10 mouse cellular contexts compared by ENCODE assay signal in genomic region chr6:48538841-48539737, GRCm38 (mm10). TPM values are rescaled to one million over a fixed set of nuclear protein-coding genes. Genes with fewer than 3 reads are reported as not detected.
DNase-seq lines count a peak whose midpoint lies in the region; ATAC-seq lines count a peak whose summit lies in the region.
"Had no signal": no experiment of that assay in that cellular context is flagged by ENCODE, and none has a peak within 500 bp of the region (broad histone marks: within the 10 kb centered on the region; RNA-seq: fewer than 3 reads in every experiment).

No protein-coding gene starts in this region.

- peak; percentile 62 for ATAC-seq in CD4-positive, CD25-positive, alpha-beta regulatory T cell, adult 4 months
- peak; percentile 67; the same call in 1 of the 2 replicates for ATAC-seq in common myeloid progenitor, adult 5-6 weeks (replicated peaks; ENCODE audit: low read depth, poor library complexity, severe bottlenecking)

- peak; percentile 73 for DNase-seq in T-cell, adult 2 months (ENCODE audit: low spot score)
- DNase-seq in gastrocnemius, postnatal 10 days = peak; percentile 77
- peak; percentile 84 to 88 for DNase-seq in kidney, postnatal 36 days
- DNase-seq in lung, postnatal 10 days = peak; percentile 90
- DNase-seq in retina, postnatal 1 day = peak; percentile 87
- DNase-seq in urinary bladder, postnatal 14 days (ENCODE audit: low spot score) = peak; percentile 83

RNA-seq across cellular contexts. Expression of gene Atp6v0e2, which starts 1.7 kb away (rescaled TPM):
- not detected for polyA plus RNA-seq in CD4-positive, CD25-positive, alpha-beta regulatory T cell, adult 4 months (2017; shearing (Covaris generic))
- total RNA-seq in common myeloid progenitor, adult 5-6 weeks (2017) = 2.1 TPM in 1 of 2 replicates, not detected in the other
- 10 to 100 TPM; 42.3 to 47.3 TPM for total RNA-seq in gastrocnemius, postnatal 10 days (2021)

RNA-seq across cellular contexts. Expression of gene Lrrc61, which starts 15.5 kb away (rescaled TPM):
- polyA plus RNA-seq in CD4-positive, CD25-positive, alpha-beta regulatory T cell, adult 4 months (2017; shearing (Covaris generic)) = 10 to 100 TPM; 33.3 to 54.7 TPM
- total RNA-seq in common myeloid progenitor, adult 5-6 weeks (2017) = 4.9 and 5.6 TPM in 2 replicates
- total RNA-seq in gastrocnemius, postnatal 10 days (2021) = 10 to 100 TPM; 11.9 to 14.1 TPM

RNA-seq across cellular contexts. Expression of gene Rarres2, which starts 33.5 kb away (rescaled TPM):
- under 1 TPM in 1 of 2 experiments, not detected in 1; 0.55 TPM for polyA plus RNA-seq in CD4-positive, CD25-positive, alpha-beta regulatory T cell, adult 4 months (2017; shearing (Covaris generic))
- not detected in 2 replicates for total RNA-seq in common myeloid progenitor, adult 5-6 weeks (2017)
- total RNA-seq in gastrocnemius, postnatal 10 days (2021) = 10 to 100 TPM; 40.1 to 47.0 TPM

RNA-seq across cellular contexts. Expression of gene Gm45021, which starts 50.3 kb away (rescaled TPM):
- polyA plus RNA-seq in CD4-positive, CD25-positive, alpha-beta regulatory T cell, adult 4 months (2017; shearing (Covaris generic)) = not detected
- not detected in 2 replicates for total RNA-seq in common myeloid progenitor, adult 5-6 weeks (2017)
- not detected for total RNA-seq in gastrocnemius, postnatal 10 days (2021)
- polyA plus RNA-seq: gonadal fat pad, adult 2 months; stomach, embryonic 15.5 days had no signal

RNA-seq across cellular contexts. Expression of gene Repin1, which starts 54.6 kb away (rescaled TPM):
- 1 to 10 TPM in 1 of 2 experiments, under 1 TPM in 1; 1.00 to 1.9 TPM for polyA plus RNA-seq in CD4-positive, CD25-positive, alpha-beta regulatory T cell, adult 4 months (2017; shearing (Covaris generic))
- 19.7 and 23.1 TPM in 2 replicates for total RNA-seq in common myeloid progenitor, adult 5-6 weeks (2017)
- total RNA-seq in gastrocnemius, postnatal 10 days (2021) = 10 to 100 TPM; 18.5 to 25.2 TPM

Comparison
In these comparisons a context has a peak if more than half of its experiments do, and no peak if none do; other contexts are left out.
1. Peak in every context shown above with its lines: DNase-seq and ATAC-seq.
2. RNA of gene Atp6v0e2, which starts 1.7 kb away (total RNA-seq): 42.3 to 47.3 TPM in gastrocnemius, postnatal 10 days; 2.1 TPM in common myeloid progenitor, adult 5-6 weeks; every median in the first group is over 10 times any median in the second.
3. RNA of gene Rarres2, which starts 33.5 kb away (total RNA-seq): 40.1 to 47.0 TPM in gastrocnemius, postnatal 10 days; not detected in common myeloid progenitor, adult 5-6 weeks; every median in the first group is over 10 times any median in the second.